Mouse (Mus musculus) Muller cell, postnatal 12 days (primary cell): ENCODE results near the gene Gemin2.
"Not testable (repeated sequence)": the region's sequence is repeated elsewhere in the genome, so short reads cannot be mapped to it uniquely, and the experiment has no call there.

Experiments used
- DNase-seq: peaks from one replicate; pipeline ENCODE4 v3.0.0-alpha.2; 2015; ENCODE audit errors: inconsistent ontology term

Gene Gemin2

DNA sequence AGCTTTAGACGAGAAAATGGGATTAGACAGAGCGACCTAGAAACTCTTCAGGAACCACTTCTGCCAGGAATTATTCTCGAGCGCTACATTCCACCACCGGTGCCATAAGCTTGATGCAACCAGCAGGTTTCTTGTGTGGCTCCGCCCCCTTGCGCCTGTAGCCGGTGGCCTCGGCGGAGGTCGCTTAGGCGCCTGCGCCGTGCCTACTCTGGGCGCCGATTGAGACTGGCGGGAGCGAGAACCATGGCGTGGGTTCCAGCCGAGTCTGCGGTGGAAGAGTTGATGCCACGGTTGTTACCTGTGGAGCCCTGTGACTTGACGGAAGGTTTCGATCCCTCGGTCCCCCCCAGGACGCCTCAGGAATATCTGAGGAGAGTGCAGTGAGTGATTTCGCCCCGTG, at the start of gene Gemin2:
Gene Gemin2 (plus strand): TSS at position 160 of the 400 bp plus-strand sequence.
- peak; percentile 91 for DNase-seq

DNA sequence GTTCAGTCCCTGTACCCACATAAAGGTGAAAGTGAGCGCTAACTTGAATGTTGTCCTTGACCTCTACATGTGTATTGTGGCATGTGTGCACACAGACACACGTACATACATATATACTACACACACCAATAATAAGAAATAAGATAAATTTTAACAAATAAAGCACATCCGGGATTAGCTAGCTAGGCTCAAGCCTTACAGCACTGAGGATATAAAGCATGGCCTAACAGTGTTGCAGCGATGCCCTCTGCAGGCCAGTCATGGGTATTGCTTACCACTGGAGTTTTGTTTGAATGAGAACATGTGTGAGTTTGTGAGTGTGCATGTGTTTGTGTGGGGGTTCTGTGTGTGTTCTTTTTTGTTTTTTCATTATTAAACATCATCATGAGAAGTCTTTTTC, 48.6 kb upstream of the Gemin2 start:
- DNase-seq = no peak

DNA sequence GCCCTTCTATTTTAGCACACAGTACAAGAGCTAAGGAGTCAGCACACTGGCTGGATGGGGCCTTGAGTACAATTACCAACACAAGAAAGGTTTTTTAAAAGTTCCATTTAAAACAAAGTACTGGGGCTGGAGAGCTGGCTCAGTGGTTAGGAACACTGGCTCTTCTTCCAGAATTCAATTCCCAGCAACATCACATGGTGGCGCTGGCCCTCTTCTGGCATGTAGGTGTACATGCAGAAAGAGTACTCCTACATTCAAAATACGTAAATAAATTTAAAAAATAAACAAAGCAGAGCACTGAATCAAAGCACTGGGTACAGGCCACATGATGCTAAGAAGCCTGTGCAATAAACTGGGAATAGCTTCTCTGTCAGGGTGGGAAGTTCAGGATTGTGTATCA, 36.2 kb upstream of the Gemin2 start:
- DNase-seq = no peak

DNA sequence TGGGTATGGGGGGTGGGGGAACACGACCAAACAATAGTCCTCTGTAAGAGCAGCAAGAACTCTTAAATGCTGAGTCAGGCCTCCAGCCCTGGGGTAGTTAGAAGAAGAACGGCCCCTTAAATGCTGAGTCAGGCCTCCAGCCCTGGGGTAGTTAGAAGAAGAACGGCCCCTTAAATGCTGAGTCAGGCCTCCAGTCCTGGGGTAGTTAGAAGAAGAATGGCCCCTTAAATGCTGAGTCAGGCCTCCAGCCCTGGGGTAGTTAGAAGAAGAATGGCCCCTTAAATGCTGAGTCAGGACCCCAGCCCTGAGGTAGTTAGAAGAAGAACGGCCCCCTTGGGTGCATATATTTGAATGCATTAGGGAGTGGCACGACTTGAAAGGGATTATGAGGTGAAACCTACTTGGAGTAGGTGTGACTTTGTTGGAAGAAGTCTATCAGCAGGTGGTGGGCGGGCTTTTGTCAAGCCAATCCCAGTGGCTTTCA, 32.0 kb upstream of the Gemin2 start:
- DNase-seq = not testable (repeated sequence)

DNA sequence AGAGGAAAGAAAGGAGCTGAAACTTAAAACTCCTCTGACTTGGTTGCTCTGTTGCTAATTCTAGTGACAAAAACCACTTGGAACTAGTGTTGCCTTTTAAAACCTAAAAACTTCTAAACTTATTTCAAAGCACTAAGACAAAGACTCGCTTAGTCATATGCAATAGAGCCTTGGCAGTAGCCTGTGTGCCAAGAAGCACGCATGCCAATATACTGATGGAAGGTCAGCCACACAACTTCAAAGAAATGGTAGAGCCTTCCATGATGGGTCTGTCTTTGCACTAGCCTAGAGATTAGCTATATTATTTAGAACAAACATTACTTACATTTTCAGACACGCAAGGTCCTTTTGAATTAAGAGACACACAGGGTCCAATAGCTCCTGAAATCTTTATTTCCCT, 27.4 kb upstream of the Gemin2 start:
- no peak for DNase-seq

DNA sequence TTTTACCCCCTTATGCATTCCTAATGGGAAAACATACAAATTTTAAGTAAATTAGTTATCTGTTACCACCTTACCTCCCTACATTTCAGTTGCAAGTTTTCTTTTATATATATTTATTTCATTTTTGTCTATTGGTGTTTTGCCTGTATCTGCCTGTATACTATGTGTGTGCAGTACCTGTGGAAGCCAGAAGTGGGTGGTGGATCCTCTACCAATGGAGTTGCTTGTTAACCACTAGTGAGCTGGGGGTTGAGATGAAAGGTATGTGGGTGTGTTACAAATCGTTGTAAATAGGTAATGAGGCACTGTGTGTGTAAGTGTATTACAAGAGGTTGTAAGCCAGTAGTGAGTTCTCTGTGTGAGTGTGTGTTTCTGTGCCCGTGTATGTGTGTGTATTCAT, 2.7 kb upstream of the Gemin2 start:
- no peak for DNase-seq

DNA sequence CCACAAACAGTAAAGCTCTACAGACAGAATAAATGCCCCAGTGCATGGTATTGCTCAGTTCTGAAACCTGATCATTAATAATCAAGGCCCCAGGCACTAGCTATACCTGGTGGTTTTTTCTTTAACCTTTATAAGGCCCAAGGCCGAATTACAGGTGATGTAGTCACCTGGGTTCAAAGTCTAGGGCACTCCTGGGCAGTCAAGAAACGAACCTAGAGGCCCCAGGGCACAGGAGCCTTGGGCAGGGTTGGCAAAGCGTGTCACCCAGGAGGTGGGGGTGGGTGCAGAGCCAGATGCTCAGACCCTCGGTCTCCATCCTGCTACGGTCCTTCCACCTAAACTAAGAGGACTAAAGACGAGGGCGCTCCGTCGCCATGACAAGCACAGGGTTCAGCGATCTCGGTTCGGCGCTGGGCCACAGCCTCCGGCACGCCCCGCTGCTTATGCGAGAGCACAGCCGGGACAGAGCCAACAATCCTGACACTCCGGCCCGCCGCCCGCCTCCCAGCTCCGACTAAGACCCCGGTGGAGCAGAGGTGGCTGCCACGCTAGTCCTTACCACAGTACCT, 1.8 kb upstream of the Gemin2 start:
- DNase-seq = no peak

DNA sequence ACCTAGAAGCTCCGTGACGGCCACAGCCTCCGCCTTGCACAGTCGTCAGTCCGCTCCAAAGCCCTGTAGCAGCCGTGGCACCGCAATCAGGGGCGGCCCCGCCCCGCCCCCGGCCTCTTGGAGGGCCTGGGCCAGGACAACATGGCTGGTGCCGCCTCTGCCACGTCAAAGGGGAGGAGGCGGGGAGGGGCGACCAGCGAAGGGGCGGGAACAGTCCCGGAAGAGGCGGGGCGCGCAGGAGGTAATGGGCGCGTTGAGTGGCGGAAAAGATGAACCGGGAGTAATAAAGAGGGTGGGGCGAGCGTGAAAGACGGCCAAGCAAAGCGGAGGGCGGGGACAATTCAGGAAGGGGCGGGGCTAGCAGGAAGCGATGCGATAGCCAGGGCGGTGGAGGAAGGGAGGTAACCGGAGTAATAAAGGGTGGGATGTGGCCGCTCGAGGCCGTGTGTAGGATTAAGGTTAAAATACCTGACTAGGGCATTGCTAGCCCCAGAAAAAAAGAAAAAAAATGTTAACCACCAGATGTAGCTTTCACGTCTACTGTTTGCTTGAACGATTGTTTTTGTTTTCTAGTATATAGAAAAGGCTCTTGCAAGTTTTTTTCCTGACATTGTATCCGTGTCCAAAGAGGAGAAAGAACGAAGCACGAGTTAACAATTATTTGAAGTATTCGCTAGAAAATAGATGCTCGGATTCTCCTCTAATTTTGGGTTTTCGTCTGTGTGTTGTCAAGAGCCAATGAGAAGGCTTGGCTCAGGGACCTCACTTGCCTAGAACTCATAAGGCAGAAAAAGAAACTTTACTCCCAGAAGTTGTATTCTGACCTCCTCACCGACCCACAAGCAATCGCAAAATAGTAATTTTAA, 1.1 kb upstream of the Gemin2 start, which contains the start of gene Sec23a:
Gene Sec23a (minus strand): TSS at position 174 of the 866 bp plus-strand sequence.
- peak; percentile 100 for DNase-seq

DNA sequence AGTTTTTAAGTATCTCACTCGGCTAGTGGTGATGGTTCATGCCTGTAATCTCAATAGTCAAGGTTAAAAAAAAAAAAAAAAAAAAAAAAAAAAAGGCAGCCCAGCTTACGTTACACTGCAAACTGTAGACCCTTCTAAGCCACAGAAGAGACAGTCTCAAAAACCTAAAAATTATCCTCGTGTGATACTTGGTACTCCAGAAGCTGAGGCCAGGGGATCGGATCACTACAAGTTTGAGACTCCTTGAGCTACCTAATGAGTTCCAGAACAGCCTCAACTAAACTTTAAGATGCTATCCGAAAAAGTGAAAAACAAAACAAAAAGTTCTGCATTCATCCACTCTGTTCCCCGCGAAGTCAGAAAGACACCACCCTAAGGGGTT, 492 bp upstream of the Gemin2 start:
- DNase-seq = peak; percentile 36

DNA sequence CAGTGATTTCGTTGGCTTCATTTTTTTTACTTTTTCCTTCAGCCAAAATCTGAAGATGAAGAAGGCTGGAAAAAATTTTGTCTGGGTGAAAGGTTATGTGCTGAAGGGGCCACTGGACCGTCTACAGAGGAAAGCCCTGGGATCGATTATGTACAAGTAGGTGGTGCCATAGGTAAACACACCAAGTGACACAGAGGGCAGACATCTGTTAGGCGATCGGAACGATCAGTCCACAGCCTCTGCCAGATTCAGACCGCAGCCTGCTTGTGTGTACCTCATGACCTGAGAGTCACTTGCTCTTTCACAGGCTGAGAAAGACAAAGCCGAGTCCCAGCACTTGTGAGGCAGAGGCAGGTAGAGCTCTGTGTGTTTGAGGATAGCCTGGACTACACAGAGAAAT, 4.8 kb downstream of the Gemin2 start:
- no peak for DNase-seq

DNA sequence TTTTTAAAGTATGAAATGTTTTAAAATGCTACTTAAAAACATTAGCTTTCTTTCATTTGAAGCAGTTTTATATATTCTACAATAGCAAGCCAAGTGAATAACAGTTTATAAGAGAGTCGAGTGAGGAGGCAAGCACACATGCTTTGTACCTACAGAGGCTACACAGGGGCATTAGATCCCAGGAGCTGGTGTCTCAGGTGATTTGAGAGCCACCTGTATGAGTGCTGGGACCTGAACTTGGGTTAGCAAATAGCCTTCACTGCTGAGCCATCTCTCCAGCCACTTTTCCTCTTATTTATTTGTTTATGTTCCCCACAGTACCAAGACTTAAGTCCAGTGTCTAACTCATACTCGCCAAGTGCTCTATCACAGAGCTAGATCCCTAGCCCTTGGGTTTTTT, 6.7 kb downstream of the Gemin2 start:
- DNase-seq = no peak

DNA sequence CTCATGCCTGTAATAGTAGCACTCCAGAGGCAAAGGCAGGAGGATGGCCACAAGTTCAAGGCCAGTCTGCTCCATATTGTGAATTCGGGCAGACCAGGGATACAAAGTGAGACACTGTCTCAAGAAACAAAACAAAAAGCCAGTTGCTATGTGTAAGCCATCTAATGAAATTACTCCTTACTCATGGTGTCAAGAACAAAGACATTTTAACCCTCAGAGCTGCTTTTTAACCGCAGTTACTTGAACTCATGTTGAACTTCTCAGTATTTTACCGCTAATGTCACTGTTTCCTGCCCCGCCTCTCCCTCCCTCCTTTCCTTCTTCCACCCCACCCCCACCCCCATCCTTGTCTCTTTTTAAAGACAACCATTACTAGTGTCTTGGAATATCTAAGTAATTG, 8.1 kb downstream of the Gemin2 start:
- DNase-seq = no peak

DNA sequence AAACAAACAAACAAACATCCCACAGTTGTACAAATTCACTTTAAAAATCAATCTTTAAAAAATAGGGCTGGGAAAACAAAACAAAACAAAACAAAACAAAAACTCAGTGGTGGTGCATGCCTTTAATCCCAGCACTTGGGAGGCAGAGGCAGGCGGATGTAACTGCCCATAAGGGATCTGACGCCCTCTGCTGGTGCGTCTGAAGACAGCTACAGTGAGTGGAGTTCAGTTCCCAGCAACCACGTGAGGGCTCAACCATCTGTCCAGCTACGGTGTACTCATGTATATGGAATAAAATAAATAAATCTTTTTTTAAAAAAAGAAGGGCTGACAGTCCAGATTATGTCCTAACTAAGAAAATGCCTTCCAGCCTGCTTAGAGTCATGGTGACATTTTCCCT, 18.9 kb downstream of the Gemin2 start:
- DNase-seq = no peak

DNA sequence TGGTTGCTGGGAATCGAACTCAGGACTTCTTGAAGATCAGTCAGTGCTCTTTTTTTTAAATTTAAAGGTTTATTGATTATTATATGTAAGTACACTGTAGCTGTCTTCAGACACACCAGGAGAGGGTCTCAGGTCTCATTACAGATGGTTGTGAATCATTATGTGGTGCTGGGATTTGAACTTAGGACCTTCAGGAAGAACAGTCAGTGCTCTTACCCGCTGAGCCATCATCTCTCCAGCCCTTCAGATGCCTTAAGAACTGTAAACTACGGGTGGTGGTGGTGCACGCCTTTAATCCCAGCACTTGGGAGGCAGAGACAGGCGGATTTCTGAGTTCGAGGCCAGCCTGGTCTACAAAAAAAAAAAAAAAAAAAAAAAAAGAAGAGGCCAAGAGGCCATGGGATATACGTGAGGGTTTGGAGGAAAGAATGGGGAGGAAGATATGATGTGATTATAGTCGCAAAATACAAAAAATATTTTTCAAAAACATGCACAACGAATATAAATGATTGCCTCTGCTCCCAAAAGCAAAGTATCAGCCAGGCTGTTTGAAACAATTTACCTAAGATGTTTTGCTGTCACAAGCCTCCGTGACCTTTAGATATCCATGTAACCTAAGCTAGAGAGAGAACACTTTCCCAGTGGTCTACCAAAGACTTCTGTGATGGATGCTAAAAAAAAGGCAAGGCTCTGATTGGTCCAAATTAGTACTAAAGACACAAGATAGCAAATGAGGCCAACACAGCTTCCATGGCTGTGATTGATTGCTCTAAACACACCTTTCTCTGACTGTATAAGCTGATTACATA, 26.2 kb downstream of the Gemin2 start:
- peak; percentile 1 for DNase-seq

DNA sequence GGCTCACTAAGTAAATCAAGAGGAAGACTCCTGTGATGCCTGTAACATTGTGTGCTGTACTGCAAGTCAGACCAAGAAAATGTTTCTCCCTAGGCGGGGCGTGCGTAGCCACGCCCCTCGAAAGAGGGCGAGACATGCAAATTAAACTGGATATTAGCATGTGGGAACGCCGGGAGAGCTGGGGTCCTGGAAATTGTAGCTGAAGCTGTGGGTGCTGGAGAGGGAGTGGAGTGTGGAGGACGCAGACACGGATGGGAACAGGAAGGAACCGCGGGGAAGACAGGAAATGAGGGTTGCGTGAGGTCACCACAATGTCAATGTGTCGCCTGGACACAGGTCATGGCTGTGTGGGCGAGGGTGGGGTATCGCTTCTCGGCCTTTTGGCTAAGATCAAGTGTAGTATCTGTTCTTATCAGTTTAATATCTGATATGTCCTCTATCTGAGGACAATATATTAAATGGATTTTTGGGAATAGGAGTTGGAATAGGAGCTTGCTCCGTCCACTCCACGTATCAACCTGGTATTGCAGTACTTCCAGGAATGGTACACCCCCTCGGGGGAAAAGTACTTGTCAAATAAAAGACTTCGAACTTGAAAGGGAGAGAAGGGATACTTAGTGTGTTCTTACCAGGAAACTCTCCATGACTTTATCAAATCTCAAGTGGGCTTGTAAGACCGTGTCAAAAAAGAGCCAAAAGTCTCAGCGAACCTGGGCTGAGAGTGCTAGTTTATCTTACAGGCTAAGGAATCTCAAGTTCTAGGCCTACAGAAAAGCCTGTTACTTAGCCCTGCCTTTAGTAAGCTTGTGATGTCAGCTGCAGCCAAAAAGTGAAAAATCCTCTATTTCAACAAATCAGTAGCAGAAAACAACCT, 27.0 kb downstream of the Gemin2 start:
- DNase-seq = peak; percentile 60

DNA sequence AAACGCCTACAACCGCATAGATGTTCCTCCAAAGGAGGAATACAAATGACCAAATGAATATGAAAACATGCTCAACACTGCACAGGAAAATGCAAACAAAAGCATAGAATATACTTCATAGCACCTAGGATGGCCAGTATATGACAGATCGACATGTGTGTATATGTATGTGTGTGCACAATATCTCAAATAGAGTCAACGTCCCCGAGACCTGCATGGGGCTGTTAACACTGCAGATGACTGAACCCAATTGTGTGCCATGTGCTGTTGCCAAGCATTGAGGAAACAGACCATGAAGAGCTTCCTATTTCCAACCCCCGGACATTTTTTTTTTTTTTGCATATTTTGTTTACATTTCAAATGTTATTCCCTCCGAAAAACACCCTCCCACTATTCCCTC, 27.7 kb downstream of the Gemin2 start:
- peak; percentile 22 for DNase-seq

DNA sequence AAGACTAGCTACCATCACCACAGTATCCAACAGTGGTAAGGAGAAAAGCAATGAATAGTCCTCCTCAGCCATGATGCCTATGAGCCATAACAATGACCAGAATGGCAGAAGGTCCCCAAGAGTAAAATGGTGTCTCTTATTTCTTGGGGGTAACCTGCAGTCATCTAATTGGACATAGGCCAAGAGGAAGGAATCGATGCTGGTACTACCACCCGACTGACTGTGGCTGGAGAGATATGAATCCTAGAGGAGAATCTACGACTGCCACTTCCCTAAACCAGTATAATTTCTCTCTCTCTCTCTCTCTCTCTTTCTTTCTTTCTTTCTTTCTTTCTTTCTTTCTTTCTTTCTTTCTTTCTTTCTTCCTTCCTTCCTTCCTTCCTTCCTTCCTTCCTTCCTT, 39.3 kb downstream of the Gemin2 start:
- no peak for DNase-seq

DNA sequence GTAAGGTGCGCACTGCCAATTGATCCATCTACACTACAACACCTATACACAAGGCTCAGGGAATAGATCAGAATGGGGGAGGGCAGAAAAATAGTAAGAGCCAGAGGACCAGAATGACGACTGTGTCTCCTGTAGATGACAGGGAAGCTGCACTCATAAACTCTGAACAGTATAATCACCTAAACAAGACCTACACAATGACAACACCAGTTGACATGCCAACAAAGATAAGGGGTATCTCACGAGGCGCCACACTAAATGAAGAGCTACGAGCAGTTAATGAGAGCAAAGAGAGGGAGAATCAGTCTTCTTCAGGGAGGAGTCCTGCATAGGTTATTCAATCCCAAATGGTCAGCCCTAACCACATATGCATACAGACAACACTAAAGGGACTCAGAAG, 40.0 kb downstream of the Gemin2 start:
- DNase-seq = no peak

DNA sequence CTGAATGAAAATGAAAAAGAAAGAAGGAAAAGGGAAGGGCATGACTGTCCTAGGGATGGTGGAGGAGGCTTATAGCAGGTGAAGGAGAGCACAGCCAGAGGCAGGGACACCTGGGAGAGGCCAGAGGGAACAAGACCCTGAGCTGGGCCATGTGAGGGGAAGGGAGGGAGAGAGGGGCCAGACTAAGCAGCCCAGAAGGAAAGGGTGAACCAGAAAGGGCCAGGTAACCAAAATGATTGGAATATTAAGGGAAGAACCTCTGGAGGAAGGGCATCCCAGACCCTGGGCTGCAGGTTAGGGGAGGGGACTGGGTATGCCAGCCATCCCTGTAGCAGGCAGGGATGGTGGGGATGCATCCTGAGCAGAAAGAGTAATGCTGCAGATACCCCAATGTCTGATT, 40.8 kb downstream of the Gemin2 start:
- no peak for DNase-seq

DNA sequence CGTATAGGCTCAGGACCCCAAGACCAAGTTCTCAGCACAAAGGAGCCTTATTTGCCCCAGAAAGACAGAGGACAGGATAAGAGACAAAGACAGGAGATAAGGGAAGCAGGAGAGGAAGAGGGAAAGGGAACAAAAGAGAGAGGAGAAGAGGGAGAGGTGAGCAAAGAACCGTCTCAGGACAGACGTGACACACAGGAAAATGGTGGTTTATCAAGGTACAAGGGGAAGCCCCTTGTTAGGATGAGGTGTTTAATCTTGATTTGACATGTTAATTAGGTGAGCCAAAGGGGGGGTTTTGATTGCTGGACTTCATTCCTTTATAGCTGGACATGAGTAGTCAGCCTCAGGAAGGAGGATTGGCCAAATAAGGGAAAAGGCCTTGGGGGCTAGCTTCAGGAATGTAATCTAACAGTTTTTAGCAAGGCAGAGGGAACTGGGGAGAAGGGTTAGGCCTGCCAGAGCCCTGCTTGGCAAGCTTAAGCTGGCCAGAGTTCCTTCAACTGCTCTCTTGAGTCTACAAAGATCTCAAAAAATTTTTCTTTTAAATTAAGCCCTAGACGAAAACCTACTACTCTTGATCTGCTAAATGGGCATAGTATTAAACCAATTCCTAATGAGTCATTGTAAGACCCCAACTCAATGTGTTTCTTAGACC, 42.1 kb downstream of the Gemin2 start:
- DNase-seq = no peak

DNA sequence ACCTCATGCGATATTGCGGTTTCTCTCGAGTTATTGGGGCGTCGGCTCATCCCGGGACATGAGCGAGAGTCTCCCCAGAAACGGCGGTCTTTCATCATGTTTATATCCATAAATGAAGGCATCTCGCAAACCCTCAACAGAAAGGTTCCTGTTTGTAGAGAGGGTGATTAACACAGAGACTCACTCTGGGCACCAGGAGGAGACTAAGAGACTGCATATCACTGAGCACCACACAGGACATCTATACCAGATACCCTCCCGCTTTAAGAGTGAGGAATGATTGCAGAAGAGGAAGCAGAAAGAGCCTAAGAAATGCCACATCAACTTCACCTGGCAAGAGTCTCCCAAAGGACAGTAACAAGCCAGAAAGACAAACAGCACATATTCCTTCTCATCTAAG, 43.0 kb downstream of the Gemin2 start:
- no peak for DNase-seq
